Mouse (Mus musculus): Measurements from ENCODE around the gene Fhit.
"Not testable (repeated sequence)": the region's sequence is repeated elsewhere in the genome, so short reads cannot be mapped to it uniquely, and the experiment has no call there.

Fhit gene

GRCm38 (mm10) chr14:11161751-11162231 is at the start of gene Fhit:
Fhit (minus strand) TSS chr14:11162035.
- DNase-seq: peak; percentile 83

- no peak for DNase-seq
Measured at GRCm38 (mm10) chr14:11206786-11207185, 45.0 kb upstream of the Fhit start.

DNA sequence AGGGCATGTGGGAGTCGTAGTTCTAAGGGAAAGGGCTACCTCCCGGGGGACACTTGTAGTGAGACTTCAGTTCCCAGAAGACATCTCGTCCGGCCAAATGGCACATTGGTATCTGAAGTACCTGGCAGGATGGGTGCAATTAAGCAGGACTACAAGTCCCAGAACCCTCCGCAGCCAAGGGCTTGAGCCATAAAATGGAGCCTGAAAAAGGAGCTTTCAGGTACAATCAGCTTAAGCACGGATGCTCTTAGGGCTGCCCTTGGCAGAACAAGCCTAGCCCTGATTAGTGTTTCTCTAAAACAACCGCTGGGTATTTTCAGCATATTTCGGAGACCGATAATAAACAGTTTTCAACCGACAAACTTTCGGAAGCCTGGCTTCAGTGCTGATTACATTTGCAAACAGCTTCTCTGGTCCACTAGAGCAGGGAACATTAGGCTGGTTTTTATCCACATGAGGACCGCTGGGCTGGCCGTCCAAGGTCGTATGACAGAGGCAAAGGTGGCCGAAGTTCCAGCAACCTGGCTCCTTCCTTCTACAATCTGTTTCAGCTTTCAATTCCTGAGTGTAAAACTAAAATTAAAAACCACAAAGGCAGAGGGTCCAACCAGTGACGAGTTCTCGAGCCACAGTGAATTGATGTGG is 907 bp downstream of the Fhit start:
- peak; percentile 64 for DNase-seq

- DNase-seq: no peak
Measured at GRCm38 (mm10) chr14:11159641-11160040, 2.2 kb downstream of the Fhit start.

DNA sequence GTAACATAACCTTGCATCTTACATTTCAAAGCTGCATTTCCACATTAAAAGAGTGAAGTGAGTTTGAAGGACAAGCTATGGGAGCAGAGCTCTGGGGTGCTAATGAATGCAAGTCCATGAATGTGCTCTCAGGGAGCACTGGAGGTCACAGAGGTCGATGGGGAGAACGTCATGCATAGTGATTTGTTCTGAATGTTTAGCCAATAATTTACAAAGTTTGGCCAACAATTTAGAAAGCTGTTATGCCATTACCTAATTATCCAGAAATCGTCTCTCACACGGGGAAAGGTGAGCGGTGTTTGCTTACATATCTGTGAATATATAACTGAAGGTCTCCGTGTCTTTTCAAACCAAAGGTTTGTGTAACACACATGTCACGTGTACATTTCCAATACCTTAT is 2.8 kb downstream of the Fhit start:
- no peak for DNase-seq

GRCm38 (mm10) chr14:11157741-11158140 is 4.1 kb downstream of the Fhit start:
- no peak for DNase-seq

DNA sequence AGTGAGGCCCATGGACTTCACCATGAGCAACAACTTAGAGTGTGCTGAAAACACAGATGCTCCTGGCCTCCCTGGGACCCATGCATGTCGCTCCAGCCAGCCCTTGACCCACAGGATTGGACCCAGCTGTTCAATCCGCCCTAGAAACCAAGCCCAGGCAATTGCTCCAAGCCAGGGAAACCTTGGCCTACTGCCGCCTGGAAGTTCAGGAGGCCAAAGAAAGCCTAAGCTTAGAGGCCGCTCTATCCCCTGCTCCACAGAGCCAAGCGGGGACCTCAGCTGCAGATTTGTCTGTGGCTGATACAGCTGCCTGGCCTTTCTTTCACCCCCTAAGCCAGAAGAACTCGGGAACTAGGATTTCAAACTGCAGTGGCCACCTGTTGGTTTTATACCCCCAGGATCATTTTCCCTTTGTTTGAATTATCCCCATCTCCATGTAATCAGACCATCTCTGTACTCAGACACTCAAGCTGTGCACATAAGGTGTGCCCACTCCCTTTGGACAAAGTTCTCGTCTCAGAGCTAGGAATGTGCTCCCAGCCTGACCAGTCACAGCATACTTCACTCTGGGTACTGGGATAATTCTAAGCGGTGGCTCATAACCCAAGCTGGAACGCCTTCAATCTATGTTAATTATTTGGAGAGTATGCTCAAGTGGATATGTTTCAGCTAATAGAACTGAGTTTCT is 10.1 kb downstream of the Fhit start:
- DNase-seq: peak; percentile 6

DNA sequence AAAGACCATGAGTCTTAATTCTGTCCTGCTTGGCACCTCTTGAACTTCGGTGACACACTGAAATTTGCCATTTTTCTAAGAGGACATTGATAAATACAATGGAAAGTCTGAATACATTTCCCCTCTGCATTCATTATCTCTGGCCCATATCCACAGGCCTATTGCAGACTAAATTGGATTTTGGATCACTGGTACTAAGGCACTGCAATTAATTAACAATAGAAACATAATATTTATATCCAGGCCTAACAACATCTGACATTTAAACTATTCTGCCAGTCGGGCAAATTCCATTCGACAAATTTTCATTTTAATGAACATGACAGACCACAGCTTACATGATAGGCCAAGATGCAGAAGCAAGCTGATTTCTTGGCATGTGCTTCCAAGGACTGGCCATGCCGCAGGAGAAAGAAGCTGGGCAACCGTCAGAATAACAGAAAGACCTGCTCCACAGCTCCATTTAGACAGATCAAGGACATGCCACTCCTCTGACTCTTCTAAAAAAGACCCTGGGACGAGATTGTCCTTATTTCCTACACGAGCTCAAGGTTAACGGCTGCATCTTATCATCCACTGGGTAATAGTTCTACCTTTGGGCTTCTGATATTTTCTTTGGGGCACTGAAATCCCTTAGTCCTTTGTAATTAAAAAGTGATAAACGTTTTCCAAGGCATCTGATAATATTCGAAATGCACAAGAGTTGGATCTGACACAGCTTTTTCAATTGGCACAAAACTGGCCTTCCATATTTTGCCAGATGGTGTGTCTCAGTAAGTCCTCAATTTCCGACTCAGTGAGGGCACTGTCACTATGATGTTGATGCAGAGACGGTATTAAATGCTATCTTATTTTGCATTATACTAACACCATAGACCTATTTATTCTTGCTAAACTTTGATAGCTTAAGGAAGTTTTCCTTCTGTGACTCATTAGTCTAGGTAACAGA is 27.8 kb downstream of the Fhit start:
- DNase-seq: no peak

DNA sequence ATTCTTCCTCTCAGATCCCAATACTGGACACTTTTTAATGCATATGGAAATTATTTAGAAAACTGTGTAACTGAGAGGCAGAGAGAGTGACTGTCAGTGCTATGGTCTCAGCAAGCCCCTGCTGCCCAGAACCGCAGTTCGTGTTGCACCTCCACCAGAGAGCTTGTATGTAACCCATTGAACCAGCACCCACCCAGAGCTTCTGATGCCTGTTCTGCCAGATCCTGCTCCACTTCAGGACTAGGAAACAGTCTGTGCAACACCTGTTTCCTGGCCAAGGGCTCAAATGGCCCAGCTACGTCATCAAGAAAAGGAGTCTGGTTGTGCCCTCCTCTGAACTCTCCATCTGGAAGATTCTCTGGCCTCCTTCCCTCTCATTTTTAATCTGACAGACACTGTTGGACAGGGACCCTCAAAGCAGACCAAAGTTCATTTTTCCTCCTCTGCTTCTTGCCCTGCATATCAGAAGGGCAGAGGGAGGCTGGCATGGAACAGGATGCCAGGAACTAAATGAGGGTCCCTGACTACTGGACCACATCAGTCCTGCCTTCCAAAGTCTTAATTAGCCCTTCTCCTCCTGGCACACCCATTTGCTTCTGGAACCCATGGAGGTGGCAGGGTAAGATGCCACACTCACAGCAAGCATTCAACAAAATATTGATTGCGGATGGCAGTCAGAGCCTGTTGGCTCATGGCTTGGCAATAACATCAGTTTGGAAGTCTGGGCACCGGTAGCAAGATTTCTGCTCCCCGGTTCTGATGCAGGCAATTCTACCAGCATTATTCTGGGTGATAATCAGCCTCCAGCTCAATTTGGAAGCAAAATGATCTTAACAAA is 29.0 kb downstream of the Fhit start:
- DNase-seq: no peak

DNA sequence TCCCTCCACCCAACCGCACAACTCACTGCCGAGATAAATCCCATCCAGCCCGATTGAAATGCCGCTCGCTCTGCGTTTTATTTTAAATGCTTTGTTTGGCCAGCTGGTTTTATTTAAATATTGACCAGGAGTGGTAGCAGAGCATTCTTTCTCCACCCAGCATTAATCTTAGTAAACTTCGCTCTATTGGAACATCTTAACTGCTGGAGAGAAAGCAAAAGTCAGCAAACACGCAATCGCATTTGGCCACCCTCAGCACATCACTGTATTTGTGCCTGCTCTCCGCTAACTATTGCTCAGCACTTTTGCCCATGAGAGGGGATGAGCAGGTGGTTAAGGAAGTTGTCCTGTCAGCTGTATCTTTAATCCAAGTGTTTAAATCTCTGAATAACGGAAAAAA is 36.7 kb downstream of the Fhit start:
- DNase-seq: no peak

DNA sequence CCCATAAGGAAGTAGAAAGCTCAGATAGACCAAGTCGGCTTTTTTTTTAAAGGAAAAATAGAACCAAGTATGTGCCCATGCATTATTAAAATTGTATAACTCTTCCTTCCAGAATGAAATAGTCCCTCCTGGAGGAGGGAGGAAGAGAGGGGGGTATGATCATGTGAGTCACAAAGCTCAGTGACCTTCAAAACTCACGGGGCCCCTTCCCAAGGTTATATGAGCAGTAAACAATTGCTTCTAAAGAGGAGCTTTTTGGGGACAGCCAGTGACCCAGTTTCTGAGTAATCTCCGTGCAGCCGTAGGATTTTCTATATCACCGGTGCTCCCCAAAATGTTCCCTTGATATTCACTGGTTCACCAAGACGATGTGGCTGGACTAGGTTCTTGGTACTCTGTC is 42.8 kb downstream of the Fhit start:
- no peak for DNase-seq

DNA sequence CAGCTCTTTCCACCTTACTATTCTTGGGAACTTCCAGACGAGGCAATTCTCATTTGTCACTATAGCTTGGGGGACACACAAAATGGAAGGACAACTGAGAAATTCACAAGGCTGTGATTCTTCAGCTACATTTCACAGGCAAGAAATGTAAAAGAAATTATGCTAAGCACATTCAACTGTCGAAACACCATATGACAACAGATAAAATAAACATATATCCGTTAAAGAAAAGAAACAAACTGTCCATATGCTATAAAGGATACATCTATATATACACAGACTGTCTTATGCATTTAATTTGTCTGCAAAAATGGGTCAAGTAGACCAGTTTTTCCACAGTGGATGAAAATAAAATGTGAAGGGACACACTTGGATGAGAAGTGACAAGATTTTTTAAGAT is 76.2 kb downstream of the Fhit start:
- DNase-seq: no peak

GRCm38 (mm10) chr14:11083946-11084345 is 77.9 kb downstream of the Fhit start:
- DNase-seq: no peak

DNA sequence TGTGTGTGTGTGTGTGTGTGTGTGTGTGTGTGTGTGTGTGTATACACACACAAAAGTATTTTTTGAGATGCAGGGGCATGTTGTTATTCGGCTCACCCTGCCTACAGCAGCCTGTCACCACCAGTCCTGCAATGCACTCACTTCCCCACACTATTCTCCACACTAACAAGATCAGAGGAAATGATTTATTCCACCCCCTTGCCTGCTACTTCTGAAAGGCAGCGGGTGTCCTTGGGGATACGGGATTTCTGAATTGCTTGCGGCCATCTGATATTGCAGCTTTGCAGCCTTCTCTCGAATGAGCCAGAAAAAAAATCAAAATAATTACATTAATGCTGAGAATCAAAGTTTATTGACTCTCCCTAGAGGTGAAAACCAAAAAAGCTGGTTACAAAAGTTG is 78.4 kb downstream of the Fhit start:
- DNase-seq: no peak

- no peak for DNase-seq
Measured at GRCm38 (mm10) chr14:11063594-11063993, 98.2 kb downstream of the Fhit start.

- no peak for DNase-seq
Measured at GRCm38 (mm10) chr14:11060221-11060620, 101.6 kb downstream of the Fhit start.

- not testable (repeated sequence) for DNase-seq
Measured at GRCm38 (mm10) chr14:11039503-11040300, 122.1 kb downstream of the Fhit start.

- no peak for DNase-seq
Measured at GRCm38 (mm10) chr14:11021391-11021790, 140.4 kb downstream of the Fhit start.

DNA sequence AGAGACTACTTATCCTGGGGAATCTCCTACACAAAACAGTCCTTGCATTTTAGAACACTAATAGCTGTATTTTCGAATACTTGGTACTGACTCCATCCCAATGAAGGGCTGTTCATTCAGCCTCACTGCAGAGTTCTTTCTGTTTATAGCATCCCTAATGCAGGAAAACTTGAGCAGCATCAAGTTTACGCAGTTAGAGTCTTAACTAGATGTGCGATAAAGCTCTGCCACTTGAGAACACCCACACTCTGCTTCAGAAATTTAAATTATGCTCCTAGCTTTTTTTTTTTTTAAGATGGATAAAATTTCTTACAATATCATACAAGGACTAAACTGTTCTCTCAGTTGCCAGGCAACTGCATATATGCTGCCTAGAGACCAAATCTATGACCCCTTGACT is 183.2 kb downstream of the Fhit start:
- DNase-seq: no peak

GRCm38 (mm10) chr14:10941647-10942046 is 220.2 kb downstream of the Fhit start:
- DNase-seq: no peak

- no peak for DNase-seq
Measured at GRCm38 (mm10) chr14:10933667-10934066, 228.2 kb downstream of the Fhit start.
